In the genomic region with DNA sequence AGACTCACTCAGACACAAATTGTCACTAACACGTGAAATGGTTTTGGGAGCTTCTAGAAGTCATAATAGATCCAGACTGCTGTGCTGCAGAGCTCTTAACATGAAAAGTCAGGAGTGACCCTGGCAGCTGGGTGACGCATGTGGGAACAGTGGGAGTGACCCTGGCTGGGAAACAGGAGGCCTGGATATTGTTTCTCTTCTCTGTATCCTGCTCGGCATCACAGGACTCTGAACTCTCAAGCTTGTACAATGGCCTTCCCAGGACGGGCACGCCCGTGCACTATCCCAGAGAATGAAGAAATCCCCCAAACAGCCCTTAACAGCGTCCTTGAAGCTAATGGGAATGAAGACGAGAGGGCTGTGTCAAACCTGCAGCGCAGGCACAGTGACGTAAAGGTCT, we compare ENCODE assay signal across 8 mouse cellular contexts. TPM values are rescaled to one million over a fixed set of nuclear protein-coding genes. Genes with fewer than 3 reads are reported as not detected.
DNase-seq lines count a peak whose midpoint lies in the region; ATAC-seq lines count a peak whose summit lies in the region.

No protein-coding gene starts in this region.

- peak overlapping the region; percentile 84 for H3K9ac ChIP-seq in heart, embryonic 16.5 days (ENCODE audit: low read length)
- no peak overlapping the region for H3K9ac ChIP-seq in liver, embryonic 16.5 days (ENCODE audit: low read depth, low read length)

- H3K27me3 ChIP-seq in heart, embryonic 16.5 days (ENCODE audit: control insufficient read depth, insufficient read depth, low read length): no peaks in the 10 kb centered on the region
- H3K27me3 ChIP-seq in liver, embryonic 16.5 days (ENCODE audit: control insufficient read depth, insufficient read depth, low read depth, low read length): no peaks in the 10 kb centered on the region

- peak; percentile 89 for ATAC-seq in heart, embryonic 16.5 days (replicated peaks; ENCODE audit: extremely low read depth, insufficient read depth, low FRiP score)
- ATAC-seq in liver, embryonic 16.5 days (ENCODE audit: low read depth): peak; percentile 53; the same call in 1 of the 2 replicates
- no peak for ATAC-seq in monocyte, adult 5-6 weeks (replicated peaks; ENCODE audit: insufficient number of reproducible peaks, low FRiP score, low TSS enrichment, poor library complexity, severe bottlenecking)

- DNase-seq in ES-CJ7 (ENCODE audit: low read depth, low spot score): peak; percentile 22
- DNase-seq in adrenal gland, postnatal 25 days: peak; percentile 68
- peak; percentile 68 for DNase-seq in testis, postnatal 10 days (ENCODE audit: low spot score)
- no peak for DNase-seq in Muller cell, postnatal 12 days (ENCODE audit: inconsistent ontology term)
- no peak for DNase-seq in urinary bladder, adult 2 months (ENCODE audit: low spot score)

- no peaks in the 10 kb centered on the region for H3K9me3 ChIP-seq in heart, embryonic 16.5 days (replicated peaks; ENCODE audit: control insufficient read depth, low read length)
- no peaks in the 10 kb centered on the region for H3K9me3 ChIP-seq in liver, embryonic 16.5 days (replicated peaks; ENCODE audit: control insufficient read depth, low read length)

- H3K4me1 ChIP-seq in heart, embryonic 16.5 days (ENCODE audit: control insufficient read depth, insufficient read depth, low read length): peaks cover 43% of the 10 kb centered on the region
- peaks cover 29% of the 10 kb centered on the region for H3K4me1 ChIP-seq in liver, embryonic 16.5 days (ENCODE audit: control insufficient read depth, low read depth, low read length)

- peak overlapping the region; percentile 64 for H3K4me3 ChIP-seq in heart, embryonic 16.5 days (ENCODE audit: low read length)
- H3K4me3 ChIP-seq in liver, embryonic 16.5 days (ENCODE audit: low read depth, low read length): no peak overlapping the region

- WGBS in heart, embryonic 16.5 days: 15% methylated on average over 10 of the region's 10 CpGs
- WGBS in liver, embryonic 16.5 days (ENCODE audit: insufficient replicate concordance): 62% methylated on average over 10 of the region's 10 CpGs

- H3K4me2 ChIP-seq in heart, embryonic 16.5 days (ENCODE audit: low read depth, low read length): peak overlapping the region; percentile 70
- no peak overlapping the region for H3K4me2 ChIP-seq in liver, embryonic 16.5 days (ENCODE audit: low read depth, low read length)

- H3K27ac ChIP-seq in heart, embryonic 16.5 days (ENCODE audit: low read length): peak overlapping the region; percentile 98
- no peak overlapping the region for H3K27ac ChIP-seq in liver, embryonic 16.5 days (ENCODE audit: low read length)

- peaks cover 4% of the 10 kb centered on the region for H3K36me3 ChIP-seq in heart, embryonic 16.5 days (ENCODE audit: control insufficient read depth, insufficient read depth)
- H3K36me3 ChIP-seq in liver, embryonic 16.5 days (ENCODE audit: control insufficient read depth, insufficient read depth): peaks cover 4% of the 10 kb centered on the region; the same call in 1 of the 2 replicates

RNA-seq across cellular contexts. Expression of a gene that starts 52.5 kb away (rescaled TPM):
- total RNA-seq in adrenal gland, postnatal 25 days (2021): 69.2 and 73.2 TPM in 2 replicates
- 14.0 and 15.4 TPM in 2 replicates for polyA plus RNA-seq in heart, embryonic 16.5 days (2015; fragmentation: Nextera tagmentation; extraction: Ambion mirVana)
- polyA plus RNA-seq in liver, embryonic 16.5 days (2015; fragmentation: Nextera tagmentation; extraction: Ambion mirVana): 18.2 and 20.9 TPM in 2 replicates
- total RNA-seq in monocyte, adult 5-6 weeks (2017): 156 to 190 TPM (median 175 TPM) in 3 replicates
- polyA plus RNA-seq in urinary bladder, adult 2 months (2012; rRNA removed): 13.6 and 17.8 TPM in 2 replicates

Comparison
In these comparisons a context has a peak if more than half of its experiments do, and no peak if none do; other contexts are left out.
1. DNase-seq: peak in ES-CJ7 (single experiment), adrenal gland, postnatal 25 days (single experiment) and testis, postnatal 10 days (single experiment); none in Muller cell, postnatal 12 days (single experiment) and urinary bladder, adult 2 months (single experiment).